Mouse (Mus musculus) liver, embryonic 13.5 days (tissue): Measurements from ENCODE around the gene Tcl1b1. TPM values are rescaled to one million over a fixed set of nuclear protein-coding genes. Genes with fewer than 3 reads are reported as not detected.
"Not testable (repeated sequence)": the region's sequence is repeated elsewhere in the genome, so short reads cannot be mapped to it uniquely, and the experiment has no call there.

Source experiments
- ATAC-seq: fragments of 200-750 bp; cut with Nextera tagmentation; 2 replicates; pipeline ENCODE4 v1.8.0; 2017; ENCODE audit warnings: low read depth, mild to moderate bottlenecking, moderate number of reproducible peaks, moderate library complexity
- DNase-seq: peaks from one replicate; pipeline ENCODE4 v3.0.0; 2022
- H3K27ac ChIP-seq: fragments of 300-500 bp; sonication (generic); 2 replicates; pipeline ENCODE4 v1.5.1; 2015; ENCODE audit warnings: moderate library complexity, mild to moderate bottlenecking, inconsistent platforms
- H3K27me3 ChIP-seq: fragments of 300-500 bp; sonication (generic); 2 replicates; pipeline ENCODE4 v1.6.1; 2015; ENCODE audit warnings: mild to moderate bottlenecking, inconsistent platforms
- H3K36me3 ChIP-seq: fragments of 300-500 bp; sonication (generic); 2 replicates; pipeline ENCODE4 v1.6.1; 2015; ENCODE audit warnings: mild to moderate bottlenecking, inconsistent platforms
- H3K4me1 ChIP-seq: fragments of 300-500 bp; sonication (generic); replicated peaks from 2 replicates; pipeline ENCODE4 v1.6.1; 2015; ENCODE audit warnings: inconsistent platforms
- H3K4me2 ChIP-seq: fragments of 300-500 bp; sonication (generic); 2 replicates; pipeline ENCODE4 v1.6.1; 2015; ENCODE audit warnings: inconsistent platforms, mild to moderate bottlenecking, moderate library complexity
- H3K4me3 ChIP-seq: fragments of 300-500 bp; sonication (generic); replicated peaks from 2 replicates; pipeline ENCODE4 v1.5.1; 2015; ENCODE audit warnings: mild to moderate bottlenecking, inconsistent platforms
- H3K9ac ChIP-seq: fragments of 300-500 bp; sonication (generic); 2 replicates; pipeline ENCODE4 v1.6.1; 2015; ENCODE audit warnings: mild to moderate bottlenecking, inconsistent platforms
- H3K9me3 ChIP-seq: fragments of 300-500 bp; sonication (generic); replicated peaks from 2 replicates; pipeline ENCODE4 v1.6.1; 2016; ENCODE audit warnings: inconsistent platforms
- WGBS: fragments of 180-500 bp; shearing (Covaris S2); methylation state at CpG from one replicate; pipeline ENCODE4 v1.1.7; 2015; ENCODE audit not compliant: insufficient replicate concordance; 5-methylcytosine and 5-hydroxymethylcytosine counted together
- polyA plus RNA-seq: library from polyadenylated mRNA; unstranded; fragments of >200 nt; fragmentation: Nextera tagmentation; extraction: Ambion mirVana; gene quantifications from 2 replicates; pipeline ENCODE4 v1.2.1, GENCODE M21; 2015

The Tcl1b1 gene
- polyA plus RNA-seq = not detected in 2 replicates

DNA sequence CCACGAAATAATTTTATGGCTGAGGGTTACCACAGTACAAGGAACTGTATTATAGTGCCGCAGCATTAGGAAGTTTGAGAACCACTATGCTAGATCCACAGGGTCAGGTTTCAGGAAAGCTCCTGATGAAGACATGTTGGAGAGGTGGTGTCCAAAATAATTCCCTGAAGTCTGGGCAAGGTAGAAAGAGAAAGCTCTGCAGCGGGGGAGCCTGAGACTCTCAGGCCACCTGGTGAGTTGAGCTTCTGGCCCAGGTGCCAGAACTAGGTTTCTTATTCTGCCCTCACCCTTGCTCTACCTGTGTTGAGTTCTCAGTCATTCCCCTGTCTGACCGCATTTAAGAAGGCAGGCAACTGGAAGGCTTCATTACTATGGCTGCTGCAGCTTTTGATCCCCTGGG, at the start of gene Tcl1b1:
Gene Tcl1b1 (plus strand): TSS at position 301 of the 400 bp plus-strand sequence.
- Histone ChIP-seq H3K9ac (no peak within 1 kb of the TSS), H3K36me3 (no peaks in the 10 kb centered on the region), H3K27ac (no peak within 1 kb of the TSS), H3K9me3 (no peaks in the 10 kb centered on the region), H3K4me1 (no peaks in the 10 kb centered on the region), H3K4me2 (no peak within 1 kb of the TSS), H3K4me3 (no peak within 1 kb of the TSS), H3K27me3 (no peaks in the 10 kb centered on the region)
- ATAC-seq (no peak), DNase-seq (no peak)
- WGBS = 54% methylated on average over 4 of the region's 4 CpGs

DNA sequence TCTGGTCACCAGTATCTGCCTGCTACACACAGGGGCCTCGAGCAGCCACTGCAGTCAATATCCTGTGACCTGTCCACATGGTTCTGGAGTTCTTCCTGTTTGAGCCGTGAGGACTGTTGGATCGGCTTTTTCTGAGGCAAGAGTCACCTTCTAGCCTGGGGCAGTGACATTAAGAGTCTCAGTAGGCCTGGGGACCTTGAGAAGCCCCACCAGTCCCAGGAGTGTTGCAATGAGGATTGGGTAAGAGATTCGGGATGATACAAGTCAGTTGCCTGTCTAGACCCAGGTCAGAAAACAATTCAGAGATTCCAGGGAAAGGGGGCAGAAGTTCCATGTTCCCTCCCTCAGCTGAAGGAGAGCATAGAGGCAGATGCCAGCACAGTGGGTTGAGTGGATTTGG, 49.7 kb upstream of the Tcl1b1 start:
- Histone ChIP-seq H3K36me3 (no peaks in the 10 kb centered on the region), H3K27me3 (no peaks in the 10 kb centered on the region), H3K27ac (no peak overlapping the region), H3K4me2 (no peak overlapping the region), H3K9ac (no peak overlapping the region), H3K4me3 (no peak overlapping the region), H3K4me1 (no peaks in the 10 kb centered on the region), H3K9me3 (no peaks in the 10 kb centered on the region)
- ATAC-seq (no peak), DNase-seq (no peak)
- WGBS = 22% methylated on average over 4 of the region's 4 CpGs

GRCm38 (mm10) chr12:105112321-105112988, 47.0 kb upstream of the Tcl1b1 start:
- H3K4me2 ChIP-seq = no peak overlapping the region
- H3K27ac ChIP-seq = no peak overlapping the region
- no peak overlapping the region for H3K4me3 ChIP-seq
- WGBS = 31% methylated on average over 13 of the region's 13 CpGs
- no peaks in the 10 kb centered on the region for H3K4me1 ChIP-seq
- H3K27me3 ChIP-seq = no peaks in the 10 kb centered on the region
- DNase-seq = no peak
- H3K9me3 ChIP-seq = no peaks in the 10 kb centered on the region
- no peak overlapping the region for H3K9ac ChIP-seq
- H3K36me3 ChIP-seq = no peaks in the 10 kb centered on the region
- ATAC-seq = no peak

- no peaks in the 10 kb centered on the region for H3K36me3 ChIP-seq
- no peak overlapping the region for H3K4me2 ChIP-seq
- H3K9me3 ChIP-seq = no peaks in the 10 kb centered on the region
- H3K9ac ChIP-seq = no peak overlapping the region
- H3K4me1 ChIP-seq = no peaks in the 10 kb centered on the region
- H3K27me3 ChIP-seq = no peaks in the 10 kb centered on the region
- ATAC-seq (no peak), DNase-seq (no peak)
- 70% methylated on average over 1 of the region's 1 CpGs for WGBS
- no peak overlapping the region for H3K4me3 ChIP-seq
- no peak overlapping the region for H3K27ac ChIP-seq
These were observed 42.8 kb upstream of the Tcl1b1 start for GRCm38 (mm10) chr12:105116648-105117047.

GRCm38 (mm10) chr12:105125362-105125761, 34.1 kb upstream of the Tcl1b1 start:
- Histone ChIP-seq H3K36me3 (no peaks in the 10 kb centered on the region), H3K9me3 (no peaks in the 10 kb centered on the region), H3K4me3 (no peak overlapping the region), H3K27me3 (no peaks in the 10 kb centered on the region), H3K9ac (no peak overlapping the region), H3K4me2 (no peak overlapping the region), H3K4me1 (no peaks in the 10 kb centered on the region), H3K27ac (no peak overlapping the region)
- DNase-seq = no peak
- WGBS = 72% methylated on average over 6 of the region's 6 CpGs
- no peak for ATAC-seq

GRCm38 (mm10) chr12:105126516-105126915, 33.0 kb upstream of the Tcl1b1 start:
- WGBS = 59% methylated on average over 4 of the region's 4 CpGs
- H3K27me3 ChIP-seq = no peaks in the 10 kb centered on the region

DNA sequence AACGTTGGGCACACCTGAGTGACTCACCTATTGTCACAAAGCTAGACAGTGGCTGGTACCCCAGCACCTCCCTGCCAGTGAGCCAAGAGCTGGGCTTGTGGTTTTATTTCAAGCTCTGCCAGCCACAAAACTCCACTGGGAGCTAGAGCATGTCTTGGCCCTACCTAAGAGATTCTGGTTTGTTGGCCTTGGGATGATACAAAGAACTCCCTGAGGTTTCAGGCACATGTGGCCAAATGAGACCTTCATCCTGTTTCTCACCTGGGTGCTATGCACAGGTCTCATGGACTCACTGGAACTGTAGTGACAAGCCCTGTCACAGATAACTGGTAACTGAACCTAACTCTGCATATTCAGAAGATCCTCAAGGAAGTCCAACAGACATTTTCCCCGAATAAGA, 31.9 kb upstream of the Tcl1b1 start:
- Histone ChIP-seq H3K4me2 (no peak overlapping the region), H3K9me3 (no peaks in the 10 kb centered on the region), H3K36me3 (no peaks in the 10 kb centered on the region), H3K9ac (no peak overlapping the region), H3K4me3 (no peak overlapping the region), H3K27ac (no peak overlapping the region), H3K4me1 (no peaks in the 10 kb centered on the region), H3K27me3 (no peaks in the 10 kb centered on the region)
- DNase-seq (no peak), ATAC-seq (no peak)
- WGBS = 39% methylated on average over 2 of the region's 2 CpGs

More at GRCm38 (mm10) chr12:105126516-105126915, 33.0 kb upstream of the Tcl1b1 start:
- no peak overlapping the region for H3K4me2 ChIP-seq
- no peaks in the 10 kb centered on the region for H3K9me3 ChIP-seq
- H3K9ac ChIP-seq = no peak overlapping the region
- H3K4me3 ChIP-seq = no peak overlapping the region
- no peak for DNase-seq
- no peaks in the 10 kb centered on the region for H3K4me1 ChIP-seq
- ATAC-seq = no peak
- no peak overlapping the region for H3K27ac ChIP-seq
- H3K36me3 ChIP-seq = no peaks in the 10 kb centered on the region

GRCm38 (mm10) chr12:105129494-105130205, 29.8 kb upstream of the Tcl1b1 start:
- ATAC-seq, DNase-seq, H3K27me3 ChIP-seq, H3K27ac ChIP-seq, H3K4me3 ChIP-seq, H3K4me2 ChIP-seq, H3K9ac ChIP-seq, H3K36me3 ChIP-seq, H3K4me1 ChIP-seq, H3K9me3 ChIP-seq: not testable (repeated sequence)
- WGBS = 19% methylated on average over 3 of the region's 3 CpGs

- not testable (repeated sequence) for ATAC-seq, H3K4me3 ChIP-seq, H3K27ac ChIP-seq, H3K9me3 ChIP-seq, DNase-seq, H3K27me3 ChIP-seq, H3K9ac ChIP-seq, H3K4me1 ChIP-seq, H3K4me2 ChIP-seq, H3K36me3 ChIP-seq
- 25% methylated on average over 2 of the region's 2 CpGs for WGBS
These were observed 25.3 kb upstream of the Tcl1b1 start for GRCm38 (mm10) chr12:105134167-105134566.

DNA sequence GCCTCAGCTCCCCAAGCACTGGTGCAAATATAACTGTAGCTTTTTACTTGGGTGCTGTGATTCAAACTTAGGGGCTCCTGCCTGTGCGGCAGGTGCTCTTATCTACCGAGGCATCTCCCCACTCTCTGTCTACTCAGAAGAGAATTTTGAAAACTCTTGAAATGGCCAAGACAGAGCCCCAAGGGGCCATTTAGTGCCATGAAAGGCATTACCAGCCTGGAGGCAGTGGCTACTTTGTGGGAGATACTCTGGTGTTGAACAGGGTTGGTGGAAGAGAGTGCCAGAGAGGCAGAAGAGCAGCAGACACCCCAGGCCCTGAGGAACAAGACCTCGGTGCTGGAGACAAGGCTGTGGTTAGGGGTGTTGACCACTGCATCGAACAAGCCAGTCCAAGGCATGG, 24.7 kb upstream of the Tcl1b1 start:
- H3K9ac ChIP-seq, H3K4me1 ChIP-seq, DNase-seq, H3K36me3 ChIP-seq, H3K9me3 ChIP-seq, H3K4me2 ChIP-seq, H3K4me3 ChIP-seq, H3K27ac ChIP-seq, ATAC-seq, H3K27me3 ChIP-seq: not testable (repeated sequence)
- 20% methylated on average over 4 of the region's 4 CpGs for WGBS

- not testable (repeated sequence) for H3K4me2 ChIP-seq, H3K4me3 ChIP-seq, H3K4me1 ChIP-seq, H3K27me3 ChIP-seq, ATAC-seq, DNase-seq, H3K27ac ChIP-seq, H3K9ac ChIP-seq, H3K9me3 ChIP-seq, H3K36me3 ChIP-seq
- WGBS = 61% methylated on average over 1 of the region's 1 CpGs
These were observed 21.8 kb upstream of the Tcl1b1 start for GRCm38 (mm10) chr12:105137729-105138128.

DNA sequence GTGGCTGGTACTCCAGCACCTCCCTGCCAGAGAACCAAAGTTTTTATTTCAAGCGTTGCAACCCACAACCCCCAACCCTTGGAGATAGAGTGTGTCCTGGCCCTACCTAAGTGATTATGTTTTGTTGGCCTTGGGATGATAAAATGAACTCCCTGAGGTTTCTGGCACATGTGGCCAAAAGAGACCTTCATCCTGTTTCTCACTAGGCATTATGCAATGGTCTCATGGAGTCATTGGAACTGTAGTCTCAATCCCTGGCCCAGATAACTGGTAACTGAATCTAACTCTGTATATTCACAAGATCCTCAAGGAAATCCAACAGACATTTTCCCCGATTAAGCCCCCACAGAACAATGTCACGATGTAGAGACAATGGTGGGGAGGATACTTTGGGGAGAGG, 16.4 kb upstream of the Tcl1b1 start:
- Histone ChIP-seq H3K36me3 (no peaks in the 10 kb centered on the region), H3K4me3 (no peak overlapping the region), H3K9me3 (no peaks in the 10 kb centered on the region), H3K27ac (no peak overlapping the region), H3K4me2 (no peak overlapping the region), H3K27me3 (no peaks in the 10 kb centered on the region), H3K4me1 (no peaks in the 10 kb centered on the region), H3K9ac (no peak overlapping the region)
- ATAC-seq (no peak), DNase-seq (no peak)
- WGBS = 59% methylated on average over 3 of the region's 3 CpGs
